Mouse (Mus musculus) liver, postnatal 0 days (tissue): ENCODE results near the gene Slc25a43.

Experiments
- CTCF ChIP-seq: sonication (generic); IDR thresholded peaks from 2 replicates; pipeline ENCODE4 v1.5.1; 2016; ENCODE audit warnings: antibody characterized with exemption, low read depth
- EP300 ChIP-seq: IDR thresholded peaks from 2 replicates; pipeline ENCODE4 v1.6.1; 2016; ENCODE audit warnings: antibody characterized with exemption, low read depth, mild to moderate bottlenecking

GRCm38 (mm10) chrX:36752586-36752985, 9.1 kb downstream of the Slc25a43 start:
- TF ChIP-seq EP300: no peak
- TF ChIP-seq CTCF: no peak
